Mouse (Mus musculus): ENCODE data around the gene Olfr432. TPM values are rescaled to one million over a fixed set of nuclear protein-coding genes. Genes with fewer than 3 reads are reported as not detected.
"Not testable (repeated sequence)": the region's sequence is repeated elsewhere in the genome, so short reads cannot be mapped to it uniquely, and the experiment has no call there.

The Olfr432 gene
- polyA plus RNA-seq, 1 experiment from 2014 or later, result not detected

- no peak overlapping the region for H3K27ac ChIP-seq (ENCODE audit: low read depth, low read length)
- ATAC-seq (ENCODE audit: low FRiP score, low TSS enrichment), result no peak
- H3K36me3 ChIP-seq (ENCODE audit: control insufficient read depth, insufficient read depth, low read length), result no peaks in the 10 kb centered on the region
Observed at GRCm38 (mm10) chr1:174044431-174044830, 4.6 kb upstream of the Olfr432 start.

GRCm38 (mm10) chr1:174048227-174048626, 778 bp upstream of the Olfr432 start:
- H3K4me2 ChIP-seq (replicated peaks; ENCODE audit: low read depth, low read length); H3K9ac ChIP-seq (ENCODE audit: low read depth, low read length); ATAC-seq (ENCODE audit: low FRiP score, low TSS enrichment); H3K4me1 ChIP-seq (ENCODE audit: control insufficient read depth, insufficient read depth, low read length); H3K27me3 ChIP-seq (ENCODE audit: control insufficient read depth, insufficient read depth, low read length); H3K4me3 ChIP-seq (ENCODE audit: low read length); H3K36me3 ChIP-seq (ENCODE audit: control insufficient read depth, insufficient read depth, low read length); H3K27ac ChIP-seq (ENCODE audit: low read depth, low read length); H3K9me3 ChIP-seq (ENCODE audit: control insufficient read depth, low read length): not testable (repeated sequence)
- WGBS, result 73% methylated on average over 6 of the region's 6 CpGs

More at GRCm38 (mm10) chr1:174044431-174044830, 4.6 kb upstream of the Olfr432 start:
- H3K4me1 ChIP-seq (ENCODE audit: control insufficient read depth, insufficient read depth, low read length), result no peaks in the 10 kb centered on the region
- no peak overlapping the region for H3K4me2 ChIP-seq (replicated peaks; ENCODE audit: low read depth, low read length)
- WGBS, result 69% methylated on average over 2 of the region's 2 CpGs
- no peak overlapping the region for H3K9ac ChIP-seq (ENCODE audit: low read depth, low read length)
- no peaks in the 10 kb centered on the region for H3K27me3 ChIP-seq (ENCODE audit: control insufficient read depth, insufficient read depth, low read length)
- no peaks in the 10 kb centered on the region for H3K9me3 ChIP-seq (ENCODE audit: control insufficient read depth, low read length)
- H3K4me3 ChIP-seq (ENCODE audit: low read length), result no peak overlapping the region

DNA sequence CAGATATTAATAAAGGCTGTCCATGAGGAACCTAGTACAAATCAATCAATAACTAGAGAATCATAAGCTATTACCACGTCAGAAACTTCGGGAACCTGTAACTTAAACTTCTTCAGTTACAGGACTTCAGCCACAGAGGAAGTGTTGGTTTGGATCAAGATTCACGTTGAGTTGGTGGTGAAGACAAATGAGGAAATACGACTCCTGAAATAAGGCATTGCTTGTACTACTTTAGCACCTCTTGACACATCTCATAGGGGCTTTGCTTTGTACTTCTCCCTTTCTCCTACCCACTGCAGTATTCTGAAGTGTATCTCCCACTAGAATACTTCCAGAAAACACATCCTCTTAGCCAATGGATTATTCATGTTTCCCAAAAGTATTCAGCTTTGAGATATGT, 352 bp downstream of the Olfr432 start:
- H3K9ac ChIP-seq (ENCODE audit: low read depth, low read length); H3K4me2 ChIP-seq (replicated peaks; ENCODE audit: low read depth, low read length); H3K9me3 ChIP-seq (ENCODE audit: control insufficient read depth, low read length); H3K27ac ChIP-seq (ENCODE audit: low read depth, low read length); H3K36me3 ChIP-seq (ENCODE audit: control insufficient read depth, insufficient read depth, low read length); H3K4me3 ChIP-seq (ENCODE audit: low read length); H3K4me1 ChIP-seq (ENCODE audit: control insufficient read depth, insufficient read depth, low read length); H3K27me3 ChIP-seq (ENCODE audit: control insufficient read depth, insufficient read depth, low read length); ATAC-seq (ENCODE audit: low FRiP score, low TSS enrichment): not testable (repeated sequence)
- WGBS, result 53% methylated on average over 3 of the region's 4 CpGs

DNA sequence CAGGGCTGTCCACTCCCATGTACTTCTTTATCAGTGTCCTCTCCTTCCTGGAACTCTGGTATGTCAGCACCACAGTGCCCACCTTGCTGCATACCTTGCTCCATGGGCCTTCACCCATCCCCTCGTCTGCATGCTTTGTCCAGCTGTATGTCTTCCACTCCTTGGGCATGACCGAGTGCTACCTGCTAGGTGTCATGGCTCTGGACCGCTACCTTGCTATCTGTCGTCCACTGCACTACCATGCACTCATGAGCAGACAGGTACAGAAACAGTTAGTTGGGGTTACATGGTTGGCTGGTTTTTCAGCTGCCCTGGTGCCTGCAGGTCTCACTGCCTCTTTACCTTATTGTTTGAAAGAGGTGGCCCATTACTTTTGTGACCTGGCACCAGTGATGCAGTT, 1.5 kb downstream of the Olfr432 start:
- H3K9me3 ChIP-seq (ENCODE audit: control insufficient read depth, low read length), result no peaks in the 10 kb centered on the region
- no peak overlapping the region for H3K27ac ChIP-seq (ENCODE audit: low read depth, low read length)
- H3K4me2 ChIP-seq (replicated peaks; ENCODE audit: low read depth, low read length), result no peak overlapping the region
- H3K36me3 ChIP-seq (ENCODE audit: control insufficient read depth, insufficient read depth, low read length), result no peaks in the 10 kb centered on the region
- 75% methylated on average over 4 of the region's 4 CpGs for WGBS
- H3K4me1 ChIP-seq (ENCODE audit: control insufficient read depth, insufficient read depth, low read length), result no peaks in the 10 kb centered on the region
- H3K27me3 ChIP-seq (ENCODE audit: control insufficient read depth, insufficient read depth, low read length), result no peaks in the 10 kb centered on the region
- ATAC-seq (ENCODE audit: low FRiP score, low TSS enrichment), result no peak
- H3K4me3 ChIP-seq (ENCODE audit: low read length), result no peak overlapping the region
- no peak overlapping the region for H3K9ac ChIP-seq (ENCODE audit: low read depth, low read length)

- no peak overlapping the region for H3K4me3 ChIP-seq (ENCODE audit: low read length)
- no peak overlapping the region for H3K4me2 ChIP-seq (replicated peaks; ENCODE audit: low read depth, low read length)
- H3K9ac ChIP-seq (ENCODE audit: low read depth, low read length), result no peak overlapping the region
- no peak overlapping the region for H3K27ac ChIP-seq (ENCODE audit: low read depth, low read length)
- H3K36me3 ChIP-seq (ENCODE audit: control insufficient read depth, insufficient read depth, low read length), result no peaks in the 10 kb centered on the region
- H3K27me3 ChIP-seq (ENCODE audit: control insufficient read depth, insufficient read depth, low read length), result no peaks in the 10 kb centered on the region
- no peaks in the 10 kb centered on the region for H3K9me3 ChIP-seq (ENCODE audit: control insufficient read depth, low read length)
- ATAC-seq (ENCODE audit: low FRiP score, low TSS enrichment), result no peak
- 86% methylated on average over 4 of the region's 4 CpGs for WGBS
- no peaks in the 10 kb centered on the region for H3K4me1 ChIP-seq (ENCODE audit: control insufficient read depth, insufficient read depth, low read length)
Observed at GRCm38 (mm10) chr1:174051515-174051914, 2.5 kb downstream of the Olfr432 start.

DNA sequence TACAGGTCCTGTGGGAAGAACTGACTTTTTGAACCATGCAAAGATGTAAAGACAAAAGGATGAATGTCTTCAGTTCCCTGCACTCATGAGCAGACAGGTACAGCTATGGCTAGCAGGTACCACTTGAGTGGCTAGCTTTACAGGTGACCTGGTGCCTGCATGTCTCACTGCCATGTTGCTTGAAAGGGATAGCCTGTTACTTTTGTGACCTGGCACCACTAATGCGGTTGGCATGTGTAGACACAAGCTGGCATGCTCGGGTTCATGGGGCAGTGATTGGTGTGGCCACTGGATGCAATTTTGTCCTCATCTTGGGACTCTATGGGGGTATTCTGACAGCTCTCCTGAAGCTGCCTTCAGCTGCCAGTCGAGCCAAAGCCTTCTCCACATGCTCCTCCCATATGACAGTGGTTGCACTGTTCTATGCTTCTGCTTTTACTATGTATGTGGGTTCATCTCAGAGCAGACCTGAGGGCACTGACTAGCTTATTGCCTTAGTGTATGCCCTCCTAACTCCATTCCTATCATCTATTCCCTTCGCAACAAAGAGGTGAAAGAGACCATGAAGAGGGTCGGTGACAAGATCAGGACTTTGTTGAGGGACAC, 3.0 kb downstream of the Olfr432 start:
- no peaks in the 10 kb centered on the region for H3K4me1 ChIP-seq (ENCODE audit: control insufficient read depth, insufficient read depth, low read length)
- 88% methylated on average over 5 of the region's 5 CpGs for WGBS
- no peak overlapping the region for H3K27ac ChIP-seq (ENCODE audit: low read depth, low read length)
- H3K9ac ChIP-seq (ENCODE audit: low read depth, low read length), result no peak overlapping the region
- ATAC-seq (ENCODE audit: low FRiP score, low TSS enrichment), result no peak
- H3K36me3 ChIP-seq (ENCODE audit: control insufficient read depth, insufficient read depth, low read length), result no peaks in the 10 kb centered on the region
- H3K9me3 ChIP-seq (ENCODE audit: control insufficient read depth, low read length), result no peaks in the 10 kb centered on the region
- H3K27me3 ChIP-seq (ENCODE audit: control insufficient read depth, insufficient read depth, low read length), result no peaks in the 10 kb centered on the region
- no peak overlapping the region for H3K4me2 ChIP-seq (replicated peaks; ENCODE audit: low read depth, low read length)
- H3K4me3 ChIP-seq (ENCODE audit: low read length), result no peak overlapping the region

DNA sequence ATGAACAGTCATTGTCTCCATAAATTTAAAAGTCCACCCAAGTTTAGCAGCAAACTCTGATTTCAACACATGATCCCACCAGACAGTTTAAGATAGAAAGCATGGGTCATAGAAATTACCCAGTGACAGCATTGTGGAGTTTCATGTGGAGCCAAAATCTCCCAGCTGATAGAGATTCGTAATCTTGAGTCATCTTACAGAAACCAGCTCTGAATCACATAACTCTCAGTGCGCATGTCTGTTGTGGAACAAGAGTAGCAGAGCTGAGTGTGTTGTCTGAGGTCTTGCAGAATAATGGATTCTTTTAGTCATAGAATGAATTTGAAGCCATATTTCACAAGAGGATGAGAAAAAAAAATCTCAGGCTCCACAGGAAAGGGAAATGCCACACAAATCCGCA, 4.0 kb downstream of the Olfr432 start:
- Histone ChIP-seq H3K4me2 (replicated peaks; ENCODE audit: low read depth, low read length) (no peak overlapping the region), H3K9ac (ENCODE audit: low read depth, low read length) (no peak overlapping the region), H3K4me1 (ENCODE audit: control insufficient read depth, insufficient read depth, low read length) (no peaks in the 10 kb centered on the region), H3K27me3 (ENCODE audit: control insufficient read depth, insufficient read depth, low read length) (no peaks in the 10 kb centered on the region), H3K36me3 (ENCODE audit: control insufficient read depth, insufficient read depth, low read length) (no peaks in the 10 kb centered on the region), H3K9me3 (ENCODE audit: control insufficient read depth, low read length) (no peaks in the 10 kb centered on the region), H3K27ac (ENCODE audit: low read depth, low read length) (no peak overlapping the region), H3K4me3 (ENCODE audit: low read length) (no peak overlapping the region)
- 71% methylated on average over 3 of the region's 3 CpGs for WGBS
- no peak for ATAC-seq (ENCODE audit: low FRiP score, low TSS enrichment)

GRCm38 (mm10) chr1:174055248-174055647, 6.2 kb downstream of the Olfr432 start:
- H3K4me3 ChIP-seq (ENCODE audit: low read length), result no peak overlapping the region
- no peak for ATAC-seq (ENCODE audit: low FRiP score, low TSS enrichment)
- H3K9ac ChIP-seq (ENCODE audit: low read depth, low read length), result no peak overlapping the region
- no peak overlapping the region for H3K27ac ChIP-seq (ENCODE audit: low read depth, low read length)
- WGBS, result 88% methylated on average over 2 of the region's 2 CpGs
- H3K27me3 ChIP-seq (ENCODE audit: control insufficient read depth, insufficient read depth, low read length), result no peaks in the 10 kb centered on the region
- no peaks in the 10 kb centered on the region for H3K4me1 ChIP-seq (ENCODE audit: control insufficient read depth, insufficient read depth, low read length)
- H3K9me3 ChIP-seq (ENCODE audit: control insufficient read depth, low read length), result no peaks in the 10 kb centered on the region
- H3K4me2 ChIP-seq (replicated peaks; ENCODE audit: low read depth, low read length), result no peak overlapping the region
- H3K36me3 ChIP-seq (ENCODE audit: control insufficient read depth, insufficient read depth, low read length), result no peaks in the 10 kb centered on the region

- Histone ChIP-seq H3K9ac (ENCODE audit: low read depth, low read length) (no peak within 1 kb of the TSS), H3K27me3 (ENCODE audit: control insufficient read depth, insufficient read depth, low read length) (no peaks in the 10 kb centered on the region), H3K27ac (ENCODE audit: low read depth, low read length) (no peak within 1 kb of the TSS), H3K4me1 (ENCODE audit: control insufficient read depth, insufficient read depth, low read length) (no peaks in the 10 kb centered on the region), H3K9me3 (ENCODE audit: control insufficient read depth, low read length) (no peaks in the 10 kb centered on the region), H3K4me3 (ENCODE audit: low read length) (no peak within 1 kb of the TSS), H3K36me3 (ENCODE audit: control insufficient read depth, insufficient read depth, low read length) (no peaks in the 10 kb centered on the region), H3K4me2 (replicated peaks; ENCODE audit: low read depth, low read length) (no peak within 1 kb of the TSS)
- no peak for ATAC-seq (ENCODE audit: low FRiP score, low TSS enrichment)
- WGBS, result 87% methylated on average over 3 of the region's 3 CpGs
Observed at GRCm38 (mm10) chr1:174066305-174066704, 17.3 kb downstream of the Olfr432 start, which contains the start of gene Olfr430. Gene Olfr430 (plus strand): TSS chr1:174066605.

Data from kidney, embryonic 14.5 days (tissue).